Mouse (Mus musculus) stomach, postnatal 0 days (tissue): ENCODE measurements around the gene Nanos2. TPM values are rescaled to one million over a fixed set of nuclear protein-coding genes. Genes with fewer than 3 reads are reported as not detected.

Source experiments
- ATAC-seq: fragments of 200-750 bp; cut with Nextera tagmentation; 2 replicates; pipeline ENCODE4 v1.8.0; 2017; ENCODE audit not compliant: low FRiP score, low TSS enrichment
- DNase-seq: peaks from one replicate; pipeline ENCODE4 v3.0.0-alpha.2; 2016; ENCODE audit warnings: low spot score
- H3K27ac ChIP-seq: fragments of 300-500 bp; sonication (generic); replicated peaks from 2 replicates; pipeline ENCODE4 v1.5.1; 2014; ENCODE audit warnings: mild to moderate bottlenecking, control low read depth
- H3K27me3 ChIP-seq: fragments of 300-500 bp; sonication (generic); 2 replicates; pipeline ENCODE4 v1.6.1; 2014; ENCODE audit warnings: low read length; ENCODE audit not compliant: control insufficient read depth, insufficient read depth
- H3K36me3 ChIP-seq: fragments of 300-500 bp; sonication (generic); 2 replicates; pipeline ENCODE4 v1.6.1; 2014; ENCODE audit warnings: low read length, mixed read lengths; ENCODE audit not compliant: control insufficient read depth, insufficient read depth
- H3K4me1 ChIP-seq: fragments of 300-500 bp; sonication (generic); replicated peaks from 2 replicates; pipeline ENCODE4 v1.6.1; 2014; ENCODE audit warnings: antibody characterized with exemption; ENCODE audit not compliant: control insufficient read depth, insufficient read depth
- H3K4me2 ChIP-seq: fragments of 300-500 bp; sonication (generic); replicated peaks from 2 replicates; pipeline ENCODE4 v1.6.1; 2014; ENCODE audit warnings: low read depth, mild to moderate bottlenecking, control low read depth, moderate library complexity
- H3K4me3 ChIP-seq: fragments of 300-500 bp; sonication (generic); 2 replicates; pipeline ENCODE4 v1.5.1; 2014; ENCODE audit warnings: low read depth, low read length, control low read depth
- H3K9ac ChIP-seq: fragments of 300-500 bp; sonication (generic); 2 replicates; pipeline ENCODE4 v1.6.1; 2014; ENCODE audit warnings: mild to moderate bottlenecking, low read length, control low read depth, mixed read lengths
- H3K9me3 ChIP-seq: fragments of 300-500 bp; sonication (generic); 2 replicates; pipeline ENCODE4 v1.6.1; 2016; ENCODE audit warnings: low read length; ENCODE audit not compliant: control insufficient read depth
- CTCF ChIP-seq: IDR thresholded peaks from 2 replicates; pipeline ENCODE4 v1.5.1; 2016; ENCODE audit warnings: antibody characterized with exemption, low read depth, mild to moderate bottlenecking, moderate library complexity
- EP300 ChIP-seq: optimal IDR thresholded peaks from 2 replicates; pipeline ENCODE3; 2016; ENCODE audit warnings: antibody characterized with exemption
- WGBS: fragments of 180-500 bp; shearing (Covaris S2); extraction: QIAGEN DNeasy Blood & Tissue Kit; methylation state at CpG from one replicate; pipeline ENCODE4 v1.1.7; 2014; 5-methylcytosine and 5-hydroxymethylcytosine counted together
- polyA plus RNA-seq: library from polyadenylated mRNA; unstranded; fragments of >200 nt; fragmentation: Nextera tagmentation; extraction: Ambion mirVana; gene quantifications from 2 replicates; pipeline ENCODE4 v1.2.1, GENCODE M21; 2015

Nanos2 gene
- not detected in 2 replicates for polyA plus RNA-seq

GRCm38 (mm10) chr7:18987100-18987499 lies at the start of gene Nanos2:
Nanos2 (plus strand) TSS chr7:18987400.
- no peak for TF ChIP-seq EP300
- no peak for TF ChIP-seq CTCF
- Histone ChIP-seq H3K27me3 (no peaks in the 10 kb centered on the region), H3K36me3 (no peaks in the 10 kb centered on the region), H3K4me1 (peaks cover 4% of the 10 kb centered on the region), H3K9me3 (no peaks in the 10 kb centered on the region), H3K27ac (no peak within 1 kb of the TSS), H3K9ac (no peak within 1 kb of the TSS), H3K4me2 (no peak within 1 kb of the TSS), H3K4me3 (no peak within 1 kb of the TSS)
- no peak for DNase-seq
- WGBS, result 54% methylated on average over 2 of the region's 2 CpGs
- no peak for ATAC-seq

DNA sequence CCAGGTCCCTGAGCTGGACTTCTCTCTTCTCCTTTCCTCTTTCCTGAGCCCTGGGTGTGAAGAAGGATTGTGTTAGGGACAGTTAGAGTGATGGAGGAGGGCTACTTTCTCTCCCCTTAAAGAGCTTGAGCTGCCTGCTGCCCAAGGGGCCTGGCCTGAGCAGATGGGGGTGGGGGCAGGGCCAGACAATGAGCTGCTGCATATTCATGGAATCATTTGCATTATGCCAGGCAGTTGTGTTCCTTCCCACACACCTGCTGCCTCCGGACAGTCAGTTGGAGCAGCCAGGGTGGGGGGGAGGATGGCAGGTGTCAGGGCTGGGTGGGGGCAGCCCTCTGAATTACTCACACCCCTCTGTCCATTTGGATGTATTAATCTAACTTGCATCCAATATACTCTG lies 44.8 kb upstream of the Nanos2 start:
- WGBS, result 14% methylated on average over 1 of the region's 1 CpGs
- H3K27ac ChIP-seq, result no peak overlapping the region
- no peaks in the 10 kb centered on the region for H3K9me3 ChIP-seq
- H3K4me2 ChIP-seq, result no peak overlapping the region
- DNase-seq (no peak), ATAC-seq (no peak)
- H3K4me1 ChIP-seq, result no peaks in the 10 kb centered on the region
- H3K9ac ChIP-seq, result no peak overlapping the region
- TF ChIP-seq CTCF, result no peak
- no peak for TF ChIP-seq EP300
- no peaks in the 10 kb centered on the region for H3K27me3 ChIP-seq
- no peaks in the 10 kb centered on the region for H3K36me3 ChIP-seq
- no peak overlapping the region for H3K4me3 ChIP-seq

DNA sequence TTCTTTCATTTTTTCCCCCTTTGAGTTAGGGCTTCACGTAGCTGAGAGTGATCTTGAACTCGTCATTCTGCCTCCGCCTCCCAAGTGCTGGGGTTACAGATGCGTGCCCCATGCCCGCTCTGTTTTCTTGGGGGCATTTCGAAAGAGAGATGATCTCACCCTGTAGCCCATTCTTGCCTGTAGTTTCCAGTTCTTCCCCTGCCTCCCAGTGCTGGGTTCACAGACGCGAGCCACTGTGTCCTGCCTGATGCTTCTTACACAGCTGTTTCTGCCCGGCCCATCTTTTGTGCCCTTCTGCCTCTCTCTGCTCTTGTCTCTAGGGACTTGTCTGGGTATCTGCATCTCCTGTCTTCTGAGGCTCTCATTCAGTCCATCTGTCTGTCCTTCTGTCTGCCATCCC lies 44.4 kb upstream of the Nanos2 start:
- H3K27me3 ChIP-seq, result no peaks in the 10 kb centered on the region
- no peak overlapping the region for H3K4me3 ChIP-seq
- no peaks in the 10 kb centered on the region for H3K9me3 ChIP-seq
- 60% methylated on average over 9 of the region's 9 CpGs for WGBS
- H3K36me3 ChIP-seq, result no peaks in the 10 kb centered on the region
- no peak overlapping the region for H3K4me2 ChIP-seq
- no peak for DNase-seq
- ATAC-seq, result no peak
- no peak overlapping the region for H3K9ac ChIP-seq
- H3K4me1 ChIP-seq, result no peaks in the 10 kb centered on the region
- TF ChIP-seq EP300, result no peak
- TF ChIP-seq CTCF, result no peak
- H3K27ac ChIP-seq, result no peak overlapping the region

GRCm38 (mm10) chr7:18948151-18948550 lies 39.0 kb upstream of the Nanos2 start:
- Histone ChIP-seq H3K4me3 (no peak overlapping the region), H3K4me1 (no peaks in the 10 kb centered on the region), H3K9me3 (no peaks in the 10 kb centered on the region), H3K27me3 (no peaks in the 10 kb centered on the region), H3K9ac (no peak overlapping the region), H3K27ac (peak overlapping the region; percentile 36; the same call in 1 of the 2 replicates), H3K36me3 (no peaks in the 10 kb centered on the region), H3K4me2 (no peak overlapping the region)
- ATAC-seq (peak; percentile 75), DNase-seq (peak; percentile 24)
- TF ChIP-seq EP300 (no peak), CTCF (no peak)
- 53% methylated on average over 6 of the region's 6 CpGs for WGBS

GRCm38 (mm10) chr7:18949781-18950522 lies 37.2 kb upstream of the Nanos2 start:
- Histone ChIP-seq H3K27ac (no peak overlapping the region), H3K27me3 (no peaks in the 10 kb centered on the region), H3K4me2 (no peak overlapping the region), H3K4me3 (no peak overlapping the region), H3K4me1 (no peaks in the 10 kb centered on the region), H3K9me3 (no peaks in the 10 kb centered on the region), H3K36me3 (no peaks in the 10 kb centered on the region), H3K9ac (no peak overlapping the region)
- TF ChIP-seq CTCF (no peak), EP300 (no peak)
- ATAC-seq (no peak), DNase-seq (no peak)
- 32% methylated on average over 12 of the region's 12 CpGs for WGBS

DNA sequence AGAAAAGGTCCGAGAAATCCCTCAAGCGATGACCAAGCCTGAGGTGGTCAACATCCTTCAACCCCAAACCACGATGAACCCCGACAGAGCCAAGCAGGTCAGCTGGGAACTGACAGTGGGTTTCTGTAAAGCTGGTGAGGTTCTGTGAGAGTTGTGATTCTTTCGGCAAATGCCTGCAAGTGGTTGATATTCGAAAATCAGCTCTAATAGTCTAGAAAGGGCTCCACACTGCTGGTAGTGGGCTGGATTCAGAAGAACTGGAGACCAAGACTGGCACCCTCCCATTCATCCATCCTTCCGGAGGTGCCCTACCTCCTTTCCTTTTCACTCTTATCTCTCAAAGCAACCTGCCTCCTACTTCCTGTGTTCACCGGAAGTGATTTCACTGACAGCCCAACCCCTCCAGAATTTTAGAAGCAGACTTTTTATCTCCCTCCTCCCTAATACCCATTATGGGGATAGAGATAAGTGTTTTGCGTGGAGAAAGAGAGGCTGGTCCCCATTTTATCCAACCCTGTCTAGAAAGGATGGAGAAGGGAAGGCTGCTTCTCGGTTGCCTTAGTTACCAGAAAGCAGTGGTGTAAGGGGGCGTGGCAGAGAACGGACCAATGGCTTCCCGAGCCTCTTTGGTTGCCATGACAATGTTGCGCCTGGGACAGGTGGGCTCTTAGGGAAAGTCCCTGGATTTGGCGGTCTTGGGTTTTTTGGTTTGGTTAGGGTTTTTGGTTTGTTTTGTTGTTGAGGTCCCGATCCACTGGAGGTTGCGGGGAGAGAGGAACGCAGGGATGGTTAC lies 36.5 kb upstream of the Nanos2 start:
- WGBS, result 26% methylated on average over 18 of the region's 18 CpGs
- no peaks in the 10 kb centered on the region for H3K36me3 ChIP-seq
- H3K9me3 ChIP-seq, result no peaks in the 10 kb centered on the region
- no peak overlapping the region for H3K4me3 ChIP-seq
- no peak overlapping the region for H3K4me2 ChIP-seq
- no peak overlapping the region for H3K27ac ChIP-seq
- no peaks in the 10 kb centered on the region for H3K4me1 ChIP-seq
- H3K27me3 ChIP-seq, result no peaks in the 10 kb centered on the region
- ATAC-seq, result no peak
- no peak for DNase-seq
- H3K9ac ChIP-seq, result no peak overlapping the region
- TF ChIP-seq CTCF (no peak), EP300 (no peak)
